Mouse (Mus musculus) testis, adult 10 weeks (tissue): ENCODE data around the gene Gm28044. TPM values are rescaled to one million over a fixed set of nuclear protein-coding genes. Genes with fewer than 3 reads are reported as not detected.

Experiments used
- polyA plus RNA-seq: library from polyadenylated mRNA; stranded (reverse); fragments of 350-450 nt; fragmentation: Illumina TruSeq; extraction: RNeasy Lipid Tissue Mini Kit (QIAGEN cat#74804); gene quantifications from one replicate; pipeline ENCODE4 v1.2.3, GENCODE M21; 2014; ENCODE audit warnings: low read depth, low replicate concordance

Gene Gm28044
- polyA plus RNA-seq: 2.2 TPM

GRCm38 (mm10) chr13:67360131-67360744 lies at the start of gene Gm28044, which contains the start of gene Zfp953:
Gene Gm28044 (minus strand): TSS chr13:67360536.
Gene Zfp953 (minus strand): TSS chr13:67360605.

GRCm38 (mm10) chr13:67399183-67399903 lies 39.0 kb upstream of the Gm28044 start, which contains the start of gene Zfp429:
Gene Zfp429 (minus strand): TSS chr13:67399819.

GRCm38 (mm10) chr13:67375050-67375911 lies 14.9 kb upstream of the Gm28044 start, which contains the start of the genes Gm28041 and Zfp456:
Gene Gm28041 (minus strand): TSS chr13:67375733.
Gene Zfp456 (minus strand): TSS chr13:67375810.

GRCm38 (mm10) chr13:67332019-67332724 lies 28.2 kb downstream of the Gm28044 start, which contains the start of gene Zfp595:
Gene Zfp595 (minus strand): TSS chr13:67332570.

GRCm38 (mm10) chr13:67305822-67306672 lies 54.3 kb downstream of the Gm28044 start, which contains the start of gene Zfp457:
Gene Zfp457 (minus strand): TSS chr13:67306485.

GRCm38 (mm10) chr13:67278314-67278713 lies 82.0 kb downstream of the Gm28044 start, which contains the start of gene Zfp458:
Gene Zfp458 (minus strand): TSS chr13:67278466.

Other genes starting within 250 kb of the Gm28044 start
- 0.22 TPM for gene Rslcan18, start 244.3 kb downstream of the Gm28044 start, polyA plus RNA-seq
- gene Zfp759, start 238.9 kb downstream of the Gm28044 start, polyA plus RNA-seq: 91.1 TPM
- 7.8 TPM for gene Rsl1, start 187.4 kb downstream of the Gm28044 start, polyA plus RNA-seq
- 3.3 TPM for gene Zfp455, start 166.0 kb downstream of the Gm28044 start, polyA plus RNA-seq
- 35.9 TPM for gene Zfp458, start 82.1 kb downstream of the Gm28044 start, polyA plus RNA-seq
- gene Zfp457, start 54.1 kb downstream of the Gm28044 start, polyA plus RNA-seq: 1.3 TPM
- 10.1 TPM for gene Zfp595, start 28.0 kb downstream of the Gm28044 start, polyA plus RNA-seq
- gene Zfp953, start 69 bp upstream of the Gm28044 start, polyA plus RNA-seq: 5.3 TPM
- gene Gm28041, start 15.2 kb upstream of the Gm28044 start, polyA plus RNA-seq: 0.48 TPM
- 1.2 TPM for gene Zfp456, start 15.3 kb upstream of the Gm28044 start, polyA plus RNA-seq
- 2.6 TPM for gene Zfp429, start 39.3 kb upstream of the Gm28044 start, polyA plus RNA-seq
- gene Zfp459, start 60.9 kb upstream of the Gm28044 start, polyA plus RNA-seq: 1.3 TPM
- gene Zfp874a, start 91.1 kb upstream of the Gm28044 start, polyA plus RNA-seq: 8.6 TPM
- gene Zfp874b, start 123.7 kb upstream of the Gm28044 start, polyA plus RNA-seq: 4.4 TPM
- 52.5 TPM for gene Zfp58, start 140.0 kb upstream of the Gm28044 start, polyA plus RNA-seq
- not detected for gene Gm26965, start 165.6 kb upstream of the Gm28044 start, polyA plus RNA-seq
- gene Zfp87, start 165.6 kb upstream of the Gm28044 start, polyA plus RNA-seq: 31.5 TPM
- 32.6 TPM for gene Zfp748, start 193.3 kb upstream of the Gm28044 start, polyA plus RNA-seq
- gene Zfp729b, start 249.2 kb upstream of the Gm28044 start, polyA plus RNA-seq: 11.3 TPM